Mouse (Mus musculus) midbrain, embryonic 13.5 days (tissue): Measurements from ENCODE around the gene Umod. TPM values are rescaled to one million over a fixed set of nuclear protein-coding genes. Genes with fewer than 3 reads are reported as not detected.

ENCODE experiments used
- ATAC-seq: fragments of 200-750 bp; cut with Nextera tagmentation; 2 replicates; pipeline ENCODE4 v1.8.0; 2017; ENCODE audit warnings: mild to moderate bottlenecking, moderate TSS enrichment, moderate library complexity
- H3K27ac ChIP-seq: fragments of 300-500 bp; sonication (generic); 2 replicates; pipeline ENCODE4 v1.5.1; 2015; ENCODE audit warnings: inconsistent platforms, mild to moderate bottlenecking, moderate library complexity
- H3K27me3 ChIP-seq: fragments of 300-500 bp; sonication (generic); 2 replicates; pipeline ENCODE4 v1.6.1; 2015; ENCODE audit warnings: mild to moderate bottlenecking, inconsistent platforms
- H3K36me3 ChIP-seq: fragments of 300-500 bp; sonication (generic); 2 replicates; pipeline ENCODE4 v1.6.1; 2015; ENCODE audit warnings: mild to moderate bottlenecking, inconsistent platforms
- H3K4me1 ChIP-seq: fragments of 300-500 bp; sonication (generic); replicated peaks from 2 replicates; pipeline ENCODE4 v1.6.1; 2015; ENCODE audit warnings: inconsistent platforms
- H3K4me2 ChIP-seq: fragments of 300-500 bp; sonication (generic); replicated peaks from 2 replicates; pipeline ENCODE4 v1.6.1; 2015; ENCODE audit warnings: moderate library complexity, mild to moderate bottlenecking, inconsistent platforms
- H3K4me3 ChIP-seq: fragments of 300-500 bp; sonication (generic); replicated peaks from 2 replicates; pipeline ENCODE4 v1.5.1; 2015; ENCODE audit warnings: mild to moderate bottlenecking, inconsistent platforms
- H3K9ac ChIP-seq: fragments of 300-500 bp; sonication (generic); replicated peaks from 2 replicates; pipeline ENCODE4 v1.6.1; 2015; ENCODE audit warnings: mild to moderate bottlenecking, inconsistent platforms
- H3K9me3 ChIP-seq: fragments of 300-500 bp; sonication (generic); 2 replicates; pipeline ENCODE4 v1.6.1; 2016; ENCODE audit warnings: mild to moderate bottlenecking, inconsistent platforms
- WGBS: fragments of 180-500 bp; shearing (Covaris S2); methylation state at CpG from one replicate; pipeline ENCODE4 v1.1.7; 2015; 5-methylcytosine and 5-hydroxymethylcytosine counted together
- polyA plus RNA-seq: library from polyadenylated mRNA; unstranded; fragments of >200 nt; fragmentation: Nextera tagmentation; extraction: Ambion mirVana; gene quantifications from 2 replicates; pipeline ENCODE4 v1.2.1, GENCODE M21; 2015

Umod gene
- polyA plus RNA-seq, result not detected in 2 replicates

GRCm38 (mm10) chr7:119479256-119479655 is at the start of gene Umod:
Gene Umod, minus strand, starts transcription at chr7:119479282.
- H3K27me3 ChIP-seq, result no peaks in the 10 kb centered on the region
- ATAC-seq, result no peak
- H3K4me2 ChIP-seq, result no peak within 1 kb of the TSS
- H3K4me3 ChIP-seq, result no peak within 1 kb of the TSS
- no peak within 1 kb of the TSS for H3K9ac ChIP-seq
- no peaks in the 10 kb centered on the region for H3K4me1 ChIP-seq
- no peak within 1 kb of the TSS for H3K27ac ChIP-seq
- H3K9me3 ChIP-seq, result no peaks in the 10 kb centered on the region
- H3K36me3 ChIP-seq, result no peaks in the 10 kb centered on the region

- Histone ChIP-seq H3K9ac (no peak overlapping the region), H3K27me3 (no peaks in the 10 kb centered on the region), H3K4me3 (no peak overlapping the region), H3K4me1 (no peaks in the 10 kb centered on the region), H3K27ac (no peak overlapping the region), H3K4me2 (no peak overlapping the region), H3K36me3 (no peaks in the 10 kb centered on the region), H3K9me3 (no peaks in the 10 kb centered on the region)
- ATAC-seq, result no peak
- 89% methylated on average over 7 of the region's 7 CpGs for WGBS
Observed at GRCm38 (mm10) chr7:119528617-119529016, 49.5 kb upstream of the Umod start.

GRCm38 (mm10) chr7:119527548-119527947 is 48.5 kb upstream of the Umod start:
- no peak overlapping the region for H3K4me2 ChIP-seq
- H3K36me3 ChIP-seq, result no peaks in the 10 kb centered on the region
- no peak overlapping the region for H3K4me3 ChIP-seq
- no peaks in the 10 kb centered on the region for H3K27me3 ChIP-seq
- H3K27ac ChIP-seq, result no peak overlapping the region
- no peak overlapping the region for H3K9ac ChIP-seq
- 81% methylated on average over 2 of the region's 2 CpGs for WGBS
- ATAC-seq, result no peak
- no peaks in the 10 kb centered on the region for H3K4me1 ChIP-seq
- H3K9me3 ChIP-seq, result no peaks in the 10 kb centered on the region

- Histone ChIP-seq H3K4me3 (no peak overlapping the region), H3K9me3 (no peaks in the 10 kb centered on the region), H3K36me3 (no peaks in the 10 kb centered on the region), H3K4me1 (no peaks in the 10 kb centered on the region), H3K27me3 (no peaks in the 10 kb centered on the region), H3K9ac (no peak overlapping the region), H3K27ac (no peak overlapping the region), H3K4me2 (no peak overlapping the region)
- WGBS, result 98% methylated on average over 1 of the region's 1 CpGs
- no peak for ATAC-seq
Observed at GRCm38 (mm10) chr7:119527135-119527534, 48.1 kb upstream of the Umod start.

GRCm38 (mm10) chr7:119526486-119526885 is 47.4 kb upstream of the Umod start:
- Histone ChIP-seq H3K9me3 (no peaks in the 10 kb centered on the region), H3K4me3 (no peak overlapping the region), H3K36me3 (no peaks in the 10 kb centered on the region), H3K4me1 (no peaks in the 10 kb centered on the region), H3K9ac (0 out of 2 replicates have a peak overlapping the region, but pooled peaks have one; percentile 14), H3K4me2 (no peak overlapping the region), H3K27ac (no peak overlapping the region), H3K27me3 (no peaks in the 10 kb centered on the region)
- ATAC-seq, result no peak
- 56% methylated on average over 13 of the region's 13 CpGs for WGBS

GRCm38 (mm10) chr7:119525881-119526281 is 46.8 kb upstream of the Umod start:
- Histone ChIP-seq H3K36me3 (no peaks in the 10 kb centered on the region), H3K27me3 (no peaks in the 10 kb centered on the region), H3K4me3 (no peak overlapping the region), H3K27ac (no peak overlapping the region), H3K9ac (no peak overlapping the region), H3K4me2 (no peak overlapping the region), H3K4me1 (no peaks in the 10 kb centered on the region), H3K9me3 (no peaks in the 10 kb centered on the region)
- no peak for ATAC-seq
- 37% methylated on average over 2 of the region's 2 CpGs for WGBS

GRCm38 (mm10) chr7:119523389-119523788 is 44.3 kb upstream of the Umod start, which contains the start of gene Pdilt:
Gene Pdilt, minus strand, starts transcription at chr7:119523489.
- H3K27ac ChIP-seq, result no peak within 1 kb of the TSS
- no peak within 1 kb of the TSS for H3K4me3 ChIP-seq
- no peaks in the 10 kb centered on the region for H3K36me3 ChIP-seq
- no peaks in the 10 kb centered on the region for H3K9me3 ChIP-seq
- H3K4me1 ChIP-seq, result no peaks in the 10 kb centered on the region
- H3K9ac ChIP-seq, result no peak within 1 kb of the TSS
- ATAC-seq, result no peak
- no peaks in the 10 kb centered on the region for H3K27me3 ChIP-seq
- H3K4me2 ChIP-seq, result no peak within 1 kb of the TSS
- WGBS, result 84% methylated on average over 4 of the region's 4 CpGs

GRCm38 (mm10) chr7:119522385-119522784 is 43.3 kb upstream of the Umod start:
- 86% methylated on average over 1 of the region's 1 CpGs for WGBS
- no peaks in the 10 kb centered on the region for H3K27me3 ChIP-seq

GRCm38 (mm10) chr7:119521816-119522215 is 42.7 kb upstream of the Umod start:
- Histone ChIP-seq H3K9me3 (no peaks in the 10 kb centered on the region), H3K4me2 (no peak overlapping the region), H3K4me3 (no peak overlapping the region), H3K9ac (no peak overlapping the region), H3K27me3 (no peaks in the 10 kb centered on the region), H3K27ac (no peak overlapping the region), H3K4me1 (no peaks in the 10 kb centered on the region), H3K36me3 (no peaks in the 10 kb centered on the region)
- 81% methylated on average over 3 of the region's 3 CpGs for WGBS
- ATAC-seq, result no peak

More at GRCm38 (mm10) chr7:119522385-119522784, 43.3 kb upstream of the Umod start:
- no peak for ATAC-seq
- Histone ChIP-seq H3K4me2 (no peak overlapping the region), H3K4me3 (no peak overlapping the region), H3K36me3 (no peaks in the 10 kb centered on the region), H3K9me3 (no peaks in the 10 kb centered on the region), H3K4me1 (no peaks in the 10 kb centered on the region), H3K9ac (no peak overlapping the region), H3K27ac (no peak overlapping the region)

- WGBS, result 40% methylated on average over 5 of the region's 5 CpGs
- Histone ChIP-seq H3K27ac (no peak overlapping the region), H3K9me3 (no peaks in the 10 kb centered on the region), H3K36me3 (no peaks in the 10 kb centered on the region), H3K27me3 (no peaks in the 10 kb centered on the region), H3K4me2 (no peak overlapping the region), H3K4me1 (no peaks in the 10 kb centered on the region), H3K4me3 (no peak overlapping the region), H3K9ac (no peak overlapping the region)
- no peak for ATAC-seq
Observed at GRCm38 (mm10) chr7:119519654-119520053, 40.6 kb upstream of the Umod start.

- no peak within 1 kb of the TSS for H3K4me3 ChIP-seq
- no peak within 1 kb of the TSS for H3K27ac ChIP-seq
- H3K9ac ChIP-seq, result no peak within 1 kb of the TSS
- ATAC-seq, result no peak
- H3K27me3 ChIP-seq, result no peaks in the 10 kb centered on the region
- no peaks in the 10 kb centered on the region for H3K4me1 ChIP-seq
- no peaks in the 10 kb centered on the region for H3K9me3 ChIP-seq
- no peaks in the 10 kb centered on the region for H3K36me3 ChIP-seq
- WGBS, result 74% methylated on average over 5 of the region's 5 CpGs
- H3K4me2 ChIP-seq, result no peak within 1 kb of the TSS
Observed at GRCm38 (mm10) chr7:119519163-119519562, 40.1 kb upstream of the Umod start, which contains the start of gene Acsm5. Gene Acsm5, plus strand, starts transcription at chr7:119519463.

GRCm38 (mm10) chr7:119516272-119516558 is 37.1 kb upstream of the Umod start:
- no peak for ATAC-seq
- Histone ChIP-seq H3K9me3 (no peaks in the 10 kb centered on the region), H3K4me2 (no peak overlapping the region), H3K4me3 (no peak overlapping the region), H3K4me1 (no peaks in the 10 kb centered on the region), H3K36me3 (no peaks in the 10 kb centered on the region), H3K27me3 (no peaks in the 10 kb centered on the region), H3K9ac (no peak overlapping the region), H3K27ac (no peak overlapping the region)
- 86% methylated on average over 7 of the region's 7 CpGs for WGBS

- no peaks in the 10 kb centered on the region for H3K27me3 ChIP-seq
- H3K27ac ChIP-seq, result no peak overlapping the region
- ATAC-seq, result peak; percentile 56; the same call in 1 of the 2 replicates
- H3K4me3 ChIP-seq, result no peak overlapping the region
- H3K36me3 ChIP-seq, result no peaks in the 10 kb centered on the region
- no peaks in the 10 kb centered on the region for H3K4me1 ChIP-seq
- H3K4me2 ChIP-seq, result no peak overlapping the region
- H3K9ac ChIP-seq, result no peak overlapping the region
- H3K9me3 ChIP-seq, result no peaks in the 10 kb centered on the region
- WGBS, result 71% methylated on average over 10 of the region's 10 CpGs
Observed at GRCm38 (mm10) chr7:119515492-119516271, 36.6 kb upstream of the Umod start.
